Mouse (Mus musculus) lung, postnatal 0 days (tissue): ENCODE results near the gene Wfdc1.

Source experiments
- CTCF ChIP-seq: IDR thresholded peaks from 2 replicates; pipeline ENCODE4 v1.5.1; 2016; ENCODE audit warnings: antibody characterized with exemption, mild to moderate bottlenecking
- EP300 ChIP-seq: IDR thresholded peaks from 2 replicates; pipeline ENCODE4 v1.6.1; 2016; ENCODE audit warnings: antibody characterized with exemption, mild to moderate bottlenecking, control low read depth

- TF ChIP-seq CTCF, result no peak
- no peak for TF ChIP-seq EP300
Observed at GRCm38 (mm10) chr8:119627199-119627598, 39.0 kb upstream of the Wfdc1 start.
